Mouse (Mus musculus) lung, postnatal 36 days (tissue): Measurements from ENCODE around the gene Tmem234.

Experiments used
- DNase-seq: peaks from one replicate; pipeline ENCODE4 v3.0.0; 2022; ENCODE audit warnings: mixed read lengths

The Tmem234 gene

GRCm38 (mm10) chr4:129580347-129580746 lies 20.1 kb upstream of the Tmem234 start:
- DNase-seq, result no peak

GRCm38 (mm10) chr4:129582251-129582650 lies 18.2 kb upstream of the Tmem234 start:
- no peak for DNase-seq

GRCm38 (mm10) chr4:129584370-129584769 lies 16.1 kb upstream of the Tmem234 start:
- no peak for DNase-seq

GRCm38 (mm10) chr4:129584884-129585608 lies 15.4 kb upstream of the Tmem234 start:
- peak; percentile 96 for DNase-seq

GRCm38 (mm10) chr4:129585773-129586172 lies 14.7 kb upstream of the Tmem234 start:
- no peak for DNase-seq

- DNase-seq, result no peak
Observed at GRCm38 (mm10) chr4:129586943-129587342, 13.5 kb upstream of the Tmem234 start.

- DNase-seq, result no peak
Observed at GRCm38 (mm10) chr4:129588865-129589264, 11.6 kb upstream of the Tmem234 start.

- peak; percentile 91 for DNase-seq
Observed at GRCm38 (mm10) chr4:129608426-129609025, 8.1 kb downstream of the Tmem234 start.

- no peak for DNase-seq
Observed at GRCm38 (mm10) chr4:129609139-129609631, 8.7 kb downstream of the Tmem234 start.

GRCm38 (mm10) chr4:129610026-129610425 lies 9.6 kb downstream of the Tmem234 start:
- DNase-seq, result no peak

GRCm38 (mm10) chr4:129610472-129610871 lies 10.0 kb downstream of the Tmem234 start:
- DNase-seq, result no peak

- DNase-seq, result peak; percentile 87
Observed at GRCm38 (mm10) chr4:129614093-129614492, 13.6 kb downstream of the Tmem234 start, which contains the start of gene Dcdc2b. Gene Dcdc2b (minus strand): TSS chr4:129614257.

GRCm38 (mm10) chr4:129615801-129616290 lies 15.4 kb downstream of the Tmem234 start:
- DNase-seq, result no peak

GRCm38 (mm10) chr4:129616631-129617030 lies 16.2 kb downstream of the Tmem234 start:
- no peak for DNase-seq

GRCm38 (mm10) chr4:129617121-129617641 lies 16.7 kb downstream of the Tmem234 start:
- DNase-seq, result no peak

GRCm38 (mm10) chr4:129618031-129618430 lies 17.6 kb downstream of the Tmem234 start:
- no peak for DNase-seq

- peak; percentile 98 for DNase-seq
Observed at GRCm38 (mm10) chr4:129618786-129619691, 18.6 kb downstream of the Tmem234 start, which contains the start of gene Iqcc. Gene Iqcc (minus strand): TSS chr4:129619099.

GRCm38 (mm10) chr4:129620419-129621282 lies 20.2 kb downstream of the Tmem234 start:
- no peak for DNase-seq

GRCm38 (mm10) chr4:129621283-129621841 lies 20.9 kb downstream of the Tmem234 start:
- DNase-seq, result peak; percentile 73

- DNase-seq, result no peak
Observed at GRCm38 (mm10) chr4:129622120-129622802, 21.8 kb downstream of the Tmem234 start.
